Mouse (Mus musculus): Measurements from ENCODE around the gene Zfp609.

DNA sequence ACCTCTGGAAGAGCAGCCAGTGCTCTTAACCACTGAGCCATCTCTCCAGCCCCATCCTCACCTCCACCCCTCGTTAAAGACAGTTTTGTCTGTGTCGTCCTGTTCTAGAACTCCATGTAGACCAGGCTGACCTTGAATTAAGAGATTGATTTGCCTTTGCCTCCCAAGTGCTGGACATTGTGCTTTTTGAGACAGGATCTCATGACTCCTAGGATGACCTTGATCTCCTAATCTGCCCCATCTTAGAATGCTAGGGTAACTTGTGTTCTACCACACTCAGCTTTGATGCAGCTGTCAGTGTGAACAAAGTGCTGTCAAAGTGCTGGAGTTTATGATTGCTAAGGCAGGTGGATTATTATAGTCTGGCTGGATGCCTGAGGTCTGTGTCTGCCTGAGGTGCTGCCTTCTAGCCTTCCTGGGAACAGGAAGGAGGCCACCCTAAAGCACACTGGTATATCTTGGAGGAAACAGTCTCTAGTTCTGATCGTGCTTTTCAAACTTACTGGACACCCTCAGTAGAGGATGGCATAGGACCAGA lies 172.6 kb downstream of the Zfp609 start:
- TF ChIP-seq CTCF (IDR thresholded peaks at IDR 0.05) (no peak), POLR2A (IDR thresholded peaks at IDR 0.05; ENCODE audit: insufficient read depth, low read depth, low read length) (no peak), EP300 (IDR thresholded peaks at IDR 0.05; ENCODE audit: insufficient read depth, low read depth, low read length) (no peak)

All from heart, adult 2 months (tissue).